Mouse (Mus musculus): ENCODE measurements around the gene Tmem158.

Gene Tmem158

DNA sequence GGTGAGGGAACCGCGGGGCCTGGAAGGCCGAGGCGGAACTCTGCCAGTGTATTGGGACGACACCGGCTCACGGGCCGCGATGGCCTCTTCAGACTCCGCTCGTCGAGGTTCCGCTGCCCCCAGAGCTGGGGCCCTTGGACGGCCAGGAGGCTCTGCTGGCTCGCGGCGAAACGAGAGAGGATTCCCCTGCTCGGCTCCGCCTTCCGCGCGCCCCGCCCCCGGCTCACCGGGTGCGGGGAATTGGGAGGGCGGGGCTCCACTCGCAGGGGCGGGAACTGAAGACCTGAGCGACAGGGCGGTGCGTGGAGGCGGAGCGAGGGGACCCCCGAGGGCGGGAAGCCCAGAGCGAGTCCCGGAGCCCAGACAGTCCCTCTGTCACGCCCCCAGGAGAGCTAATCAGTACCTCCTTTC, at the start of gene Tmem158:
Gene Tmem158 (minus strand): TSS at position 154 of the 411 bp plus-strand sequence.
- DNase-seq (ENCODE audit: low read depth, low spot score), result peak; percentile 94

DNA sequence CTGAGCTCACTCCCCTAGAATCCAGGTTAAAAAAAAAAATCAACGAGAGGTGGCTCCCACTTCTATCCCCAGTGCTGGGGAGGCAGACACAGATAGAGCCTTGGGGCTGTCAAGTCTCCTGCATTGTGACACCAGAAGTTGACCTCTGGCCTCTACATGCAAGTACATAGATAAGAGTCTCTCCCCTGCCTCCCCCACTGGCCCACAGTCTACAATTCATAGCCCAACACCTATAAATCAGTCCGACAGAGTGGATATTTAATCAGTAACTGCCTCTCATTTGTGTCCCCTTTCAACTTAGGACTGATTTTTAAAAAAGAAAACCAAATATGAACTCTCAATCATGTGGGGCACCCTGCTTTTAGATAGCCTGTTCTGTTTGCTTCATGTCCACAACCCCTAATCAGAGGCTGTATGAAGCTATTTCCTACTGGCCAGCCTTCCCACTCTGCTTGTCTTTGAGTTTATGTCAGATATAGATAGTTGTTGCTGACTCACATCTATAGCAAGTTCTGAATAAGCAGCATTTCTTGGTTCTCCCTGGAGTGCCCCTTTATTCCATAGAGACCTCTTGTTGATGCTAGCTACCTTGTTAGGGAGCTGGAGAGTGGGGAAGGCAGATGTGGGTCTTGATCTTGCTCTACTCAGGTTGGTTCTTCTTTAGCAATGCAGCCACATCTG, 49.3 kb upstream of the Tmem158 start:
- DNase-seq (ENCODE audit: low read depth, low spot score), result no peak

DNA sequence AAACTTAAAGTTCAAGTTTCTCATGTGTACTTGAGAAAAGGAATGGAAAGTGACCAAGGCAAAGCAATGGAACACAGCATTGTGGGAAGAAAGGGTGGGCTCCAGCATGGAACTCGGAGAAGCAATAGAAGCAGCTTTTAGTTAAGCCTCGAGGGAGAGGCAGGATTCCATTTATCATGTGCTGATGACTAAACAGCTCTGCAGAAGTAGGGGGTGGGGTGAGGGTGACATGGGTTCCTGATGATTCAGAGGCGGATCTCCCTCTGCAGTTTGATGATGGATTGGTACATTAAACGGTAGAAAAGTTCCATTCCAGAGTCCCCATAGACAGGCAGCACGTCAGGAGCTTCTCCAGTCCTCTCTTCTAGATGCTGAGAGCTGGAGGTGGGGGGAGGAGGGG, 48.5 kb upstream of the Tmem158 start:
- DNase-seq (ENCODE audit: low read depth, low spot score), result no peak

DNA sequence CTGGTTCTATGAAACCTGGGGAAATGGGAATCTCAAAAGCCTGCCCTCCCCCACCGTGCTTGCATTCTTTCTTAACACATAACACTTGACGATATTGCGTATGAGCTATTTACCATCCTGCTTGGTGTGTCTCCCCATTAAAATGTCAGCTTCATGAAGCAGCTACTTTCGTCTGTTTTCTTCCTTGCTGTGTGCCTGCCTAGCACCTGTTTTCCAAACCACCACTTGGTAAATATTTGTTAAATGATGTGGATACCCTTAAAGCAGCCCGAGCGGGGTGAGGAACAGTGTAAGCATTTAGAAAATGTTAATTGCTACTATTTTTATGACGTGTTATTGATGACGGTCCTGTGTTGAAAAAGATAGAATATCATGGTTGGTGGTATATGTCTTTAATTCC, 44.4 kb upstream of the Tmem158 start:
- DNase-seq (ENCODE audit: low read depth, low spot score), result no peak

- DNase-seq (ENCODE audit: low read depth, low spot score), result no peak
These were observed 43.4 kb upstream of the Tmem158 start for GRCm38 (mm10) chr9:123303952-123304351.

DNA sequence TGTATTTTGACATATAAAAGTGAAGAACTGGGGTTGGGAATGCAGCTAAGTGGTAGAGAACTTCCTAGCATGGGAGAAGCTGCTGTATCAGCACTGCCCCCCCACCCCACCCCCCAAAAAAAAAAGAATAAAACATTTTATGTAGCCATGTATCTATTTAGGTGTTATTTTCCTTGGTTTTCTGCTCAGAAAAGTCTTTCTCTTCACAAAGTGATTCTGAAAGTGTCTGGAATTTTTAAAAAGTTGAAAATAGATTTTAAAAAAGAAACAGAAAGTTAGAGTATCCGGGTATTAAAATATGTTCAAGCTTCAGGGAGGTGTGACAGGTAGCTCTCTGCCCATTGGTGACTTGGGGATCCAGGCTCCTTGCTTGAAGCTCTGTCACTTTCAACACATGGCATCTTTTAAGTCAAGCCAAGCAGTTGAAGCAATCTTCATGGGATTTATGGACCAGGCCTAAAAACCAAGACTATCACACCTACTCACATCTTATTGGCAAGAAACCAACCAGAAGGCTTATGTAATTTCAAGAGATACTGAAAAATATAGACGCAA, 42.3 kb upstream of the Tmem158 start:
- no peak for DNase-seq (ENCODE audit: low read depth, low spot score)

- DNase-seq (ENCODE audit: low read depth, low spot score), result no peak
These were observed 37.3 kb upstream of the Tmem158 start for GRCm38 (mm10) chr9:123297862-123298261.

- DNase-seq (ENCODE audit: low read depth, low spot score), result no peak
These were observed 35.7 kb upstream of the Tmem158 start for GRCm38 (mm10) chr9:123296229-123296628.

GRCm38 (mm10) chr9:123294581-123294980, 34.0 kb upstream of the Tmem158 start:
- no peak for DNase-seq (ENCODE audit: low read depth, low spot score)

DNA sequence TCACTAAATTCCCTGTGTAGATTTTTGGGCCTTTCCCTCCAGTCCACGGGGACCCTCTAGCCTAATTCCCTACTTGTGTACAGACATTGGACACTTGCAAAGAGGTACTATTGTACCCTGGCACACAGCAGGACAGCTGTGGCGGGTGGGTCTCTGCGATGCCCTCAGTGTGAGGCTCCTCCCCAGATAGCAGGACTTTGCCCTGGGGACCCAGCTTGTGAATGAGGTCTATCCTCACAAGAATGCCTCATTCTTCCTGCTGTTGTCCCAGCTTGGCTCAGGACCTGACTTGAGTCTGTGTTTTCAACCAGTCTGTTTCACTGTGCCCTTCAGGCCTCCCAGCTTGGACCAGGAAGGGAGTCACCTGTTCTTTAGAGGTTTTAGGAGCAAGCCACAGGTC, 27.8 kb upstream of the Tmem158 start:
- DNase-seq (ENCODE audit: low read depth, low spot score), result no peak

DNA sequence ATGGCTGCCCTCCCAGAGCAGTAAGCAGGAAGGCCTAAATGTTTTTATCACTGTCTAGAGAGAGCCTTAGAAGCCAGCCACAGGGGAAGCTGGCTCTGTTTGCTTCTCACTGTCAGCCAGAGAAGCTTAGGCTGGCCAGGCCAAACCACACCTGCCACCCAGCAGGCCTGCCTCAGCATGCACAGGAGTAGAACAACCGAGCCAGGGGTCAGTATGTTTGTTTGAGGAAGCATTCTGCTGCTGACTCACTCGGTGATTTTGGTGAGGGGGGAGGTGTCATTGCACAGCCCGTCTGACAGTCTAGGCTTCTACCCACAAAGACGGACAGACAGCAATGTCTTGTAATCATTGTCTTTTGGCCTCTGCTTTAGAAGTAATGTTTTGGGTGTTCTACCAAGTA, 25.1 kb upstream of the Tmem158 start:
- peak; percentile 80 for DNase-seq (ENCODE audit: low read depth, low spot score)

DNA sequence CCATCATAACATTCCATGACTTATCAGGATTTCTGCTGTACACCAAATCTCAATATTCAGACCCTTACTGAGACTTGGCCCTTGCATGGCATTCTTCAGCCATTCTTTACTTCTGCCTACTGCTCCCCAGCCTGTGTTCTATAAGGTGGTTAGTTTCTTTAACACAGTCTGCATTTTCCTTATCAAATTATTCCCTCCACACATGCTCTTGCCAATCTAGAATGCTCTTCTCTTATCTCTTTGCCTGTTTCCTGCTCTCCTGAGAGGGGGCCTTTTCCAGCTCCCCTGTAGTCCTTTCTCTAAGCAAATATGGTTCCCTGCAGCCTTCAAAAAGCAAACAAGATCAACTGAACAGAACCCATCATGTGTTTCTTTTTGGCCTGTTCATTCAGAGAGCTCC, 20.2 kb upstream of the Tmem158 start:
- DNase-seq (ENCODE audit: low read depth, low spot score), result no peak

- no peak for DNase-seq (ENCODE audit: low read depth, low spot score)
These were observed 17.4 kb upstream of the Tmem158 start for GRCm38 (mm10) chr9:123278003-123278402.

GRCm38 (mm10) chr9:123275373-123275772, 14.8 kb upstream of the Tmem158 start:
- DNase-seq (ENCODE audit: low read depth, low spot score), result no peak

- no peak for DNase-seq (ENCODE audit: low read depth, low spot score)
These were observed 14.1 kb upstream of the Tmem158 start for GRCm38 (mm10) chr9:123274674-123275073.

GRCm38 (mm10) chr9:123273876-123274275, 13.3 kb upstream of the Tmem158 start:
- DNase-seq (ENCODE audit: low read depth, low spot score), result no peak

DNA sequence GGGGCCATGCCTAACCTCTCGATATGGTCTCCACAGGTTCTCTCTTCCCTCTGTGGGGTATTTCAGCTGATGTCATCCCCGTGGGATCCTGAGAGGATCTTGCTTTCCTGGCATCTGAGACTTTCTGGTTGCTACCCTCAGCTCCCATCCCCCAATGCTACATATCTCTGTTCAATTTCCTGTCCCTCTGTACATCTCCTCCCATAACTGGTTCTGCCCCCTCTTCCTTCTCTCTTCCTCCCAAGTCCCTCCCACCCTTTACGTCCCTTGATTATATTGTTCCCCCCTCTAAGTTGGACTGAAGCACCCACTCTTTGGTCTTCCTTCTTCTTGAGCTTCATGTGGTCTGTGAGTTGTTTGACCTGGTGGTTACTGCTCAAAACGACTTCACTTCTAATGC, 11.0 kb upstream of the Tmem158 start:
- no peak for DNase-seq (ENCODE audit: low read depth, low spot score)

- peak; percentile 89 for DNase-seq (ENCODE audit: low read depth, low spot score)
These were observed 9.5 kb upstream of the Tmem158 start for GRCm38 (mm10) chr9:123269906-123270558.

DNA sequence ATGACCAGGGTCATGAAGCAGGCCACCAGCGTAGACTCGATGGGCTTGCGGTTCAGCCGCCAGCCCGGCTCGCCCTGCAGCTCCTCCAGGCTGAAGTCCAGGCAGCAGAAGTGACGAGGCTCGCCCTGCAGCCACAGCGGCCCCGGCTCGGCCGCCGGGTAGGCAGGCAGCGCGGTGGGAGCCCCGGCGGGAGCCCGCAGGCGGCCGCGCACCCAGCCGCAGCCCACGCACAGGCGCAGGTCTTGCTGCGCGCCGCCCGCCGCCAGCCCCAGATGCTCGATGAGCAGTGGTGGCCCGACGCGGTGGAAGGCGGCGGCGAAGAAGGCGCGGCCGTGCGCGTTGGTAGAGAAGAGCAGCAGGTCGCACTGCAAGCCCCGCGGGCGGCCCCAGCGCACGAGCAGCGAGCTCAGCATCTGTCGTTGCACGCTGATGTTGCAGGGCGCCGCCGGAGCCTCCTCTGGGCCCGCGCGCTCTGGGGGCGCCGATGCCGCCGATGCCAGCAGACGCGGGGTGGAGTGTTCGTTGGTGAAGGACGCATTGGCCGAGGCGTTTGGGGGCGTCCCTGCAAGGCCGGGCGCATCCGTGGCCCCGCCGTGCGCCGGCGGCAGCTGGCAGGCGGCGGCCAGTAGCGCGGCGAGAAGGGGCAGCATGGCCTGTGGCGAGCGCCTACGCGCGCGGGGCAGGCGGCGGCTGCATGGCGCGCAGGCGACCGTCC, 511 bp downstream of the Tmem158 start:
- no peak for DNase-seq (ENCODE audit: low read depth, low spot score)

- DNase-seq (ENCODE audit: low read depth, low spot score), result peak; percentile 89
These were observed 1.1 kb downstream of the Tmem158 start for GRCm38 (mm10) chr9:123259461-123259895.

- no peak for DNase-seq (ENCODE audit: low read depth, low spot score)
These were observed 1.8 kb downstream of the Tmem158 start for GRCm38 (mm10) chr9:123258796-123259195.

DNA sequence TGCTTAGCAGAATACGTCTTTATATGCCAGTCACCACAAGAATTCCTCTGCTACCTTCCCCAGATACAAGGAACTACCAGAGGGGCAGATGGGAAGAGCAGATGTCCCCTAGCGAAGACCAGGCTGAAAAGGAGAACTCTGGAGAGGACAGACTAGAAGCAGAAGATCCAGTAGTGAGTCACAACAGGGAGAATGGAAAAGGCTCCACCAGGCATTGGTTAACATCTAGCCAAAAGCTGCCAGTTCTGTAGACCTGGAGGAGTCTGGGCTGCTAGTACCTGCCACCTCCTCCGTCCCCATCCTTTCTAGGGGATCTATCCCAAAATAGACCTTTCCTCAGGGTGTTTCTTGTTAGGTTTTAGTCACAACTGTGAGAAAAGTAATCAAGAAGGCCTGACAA, 4.8 kb downstream of the Tmem158 start:
- DNase-seq (ENCODE audit: low read depth, low spot score), result no peak
